Mouse (Mus musculus) embryonic facial prominence, embryonic 13.5 days (tissue): ENCODE data around the gene Rpgr. TPM values are rescaled to one million over a fixed set of nuclear protein-coding genes. Genes with fewer than 3 reads are reported as not detected.

Experiments used
- ATAC-seq: fragments of 200-750 bp; cut with Nextera tagmentation; 2 replicates; pipeline ENCODE4 v1.8.0; 2017; ENCODE audit warnings: low read depth; ENCODE audit not compliant: insufficient number of reproducible peaks, insufficient read depth, low FRiP score, low TSS enrichment
- H3K27ac ChIP-seq: fragments of 300-500 bp; sonication (generic); 2 replicates; pipeline ENCODE4 v1.5.1; 2015; ENCODE audit warnings: moderate library complexity, mild to moderate bottlenecking, inconsistent platforms
- H3K27me3 ChIP-seq: fragments of 300-500 bp; sonication (generic); 2 replicates; pipeline ENCODE4 v1.6.1; 2015; ENCODE audit warnings: mild to moderate bottlenecking, inconsistent platforms
- H3K36me3 ChIP-seq: fragments of 300-500 bp; sonication (generic); 2 replicates; pipeline ENCODE4 v1.6.1; 2015; ENCODE audit warnings: mild to moderate bottlenecking, inconsistent platforms
- H3K4me1 ChIP-seq: fragments of 300-500 bp; sonication (generic); 2 replicates; pipeline ENCODE4 v1.6.1; 2015; ENCODE audit warnings: inconsistent platforms
- H3K4me2 ChIP-seq: fragments of 300-500 bp; sonication (generic); 2 replicates; pipeline ENCODE4 v1.6.1; 2015; ENCODE audit warnings: moderate library complexity, mild to moderate bottlenecking, inconsistent platforms
- H3K4me3 ChIP-seq: fragments of 300-500 bp; sonication (generic); 2 replicates; pipeline ENCODE4 v1.5.1; 2015; ENCODE audit warnings: mild to moderate bottlenecking, inconsistent platforms
- H3K9ac ChIP-seq: fragments of 300-500 bp; sonication (generic); 2 replicates; pipeline ENCODE4 v1.6.1; 2015; ENCODE audit warnings: mild to moderate bottlenecking, inconsistent platforms
- H3K9me3 ChIP-seq: fragments of 300-500 bp; sonication (generic); 2 replicates; pipeline ENCODE4 v1.6.1; 2016; ENCODE audit warnings: inconsistent platforms
- WGBS: fragments of 180-500 bp; shearing (Covaris S2); methylation state at CpG from one replicate; pipeline ENCODE4 v1.1.7; 2015; ENCODE audit warnings: mixed read lengths; 5-methylcytosine and 5-hydroxymethylcytosine counted together
- polyA plus RNA-seq: library from polyadenylated mRNA; unstranded; fragments of >200 nt; fragmentation: Nextera tagmentation; extraction: Ambion mirVana; gene quantifications from 2 replicates; pipeline ENCODE4 v1.2.1, GENCODE M21; 2015

Gene Rpgr
- 20.1 and 21.2 TPM in 2 replicates for polyA plus RNA-seq

- H3K9ac ChIP-seq, result peak within 1 kb of the TSS; percentile 71
- H3K4me1 ChIP-seq, result no peaks in the 10 kb centered on the region
- H3K36me3 ChIP-seq, result no peaks in the 10 kb centered on the region
- peak within 1 kb of the TSS; percentile 52 for H3K4me2 ChIP-seq
- peak; percentile 92 for ATAC-seq
- peak within 1 kb of the TSS; percentile 82 for H3K27ac ChIP-seq
- H3K27me3 ChIP-seq, result no peaks in the 10 kb centered on the region
- H3K9me3 ChIP-seq, result no peaks in the 10 kb centered on the region
- H3K4me3 ChIP-seq, result peak within 1 kb of the TSS; percentile 50
- WGBS, result 19% methylated on average over 47 of the region's 47 CpGs
Observed at GRCm38 (mm10) chrX:10216410-10216949, at the start of gene Rpgr. TSS of gene Rpgr (minus strand) at chrX:10216920.

GRCm38 (mm10) chrX:10258260-10258659, 41.5 kb upstream of the Rpgr start:
- H3K9me3 ChIP-seq, result no peaks in the 10 kb centered on the region
- no peak overlapping the region for H3K4me3 ChIP-seq
- no peak overlapping the region for H3K4me2 ChIP-seq
- no peak overlapping the region for H3K9ac ChIP-seq
- 75% methylated on average over 5 of the region's 5 CpGs for WGBS
- H3K27me3 ChIP-seq, result no peaks in the 10 kb centered on the region
- no peak for ATAC-seq
- H3K36me3 ChIP-seq, result no peaks in the 10 kb centered on the region
- no peak overlapping the region for H3K27ac ChIP-seq
- H3K4me1 ChIP-seq, result no peaks in the 10 kb centered on the region

GRCm38 (mm10) chrX:10257774-10258173, 41.1 kb upstream of the Rpgr start:
- no peaks in the 10 kb centered on the region for H3K36me3 ChIP-seq
- no peaks in the 10 kb centered on the region for H3K9me3 ChIP-seq
- no peak overlapping the region for H3K9ac ChIP-seq
- no peak overlapping the region for H3K27ac ChIP-seq
- H3K4me2 ChIP-seq, result no peak overlapping the region
- no peak overlapping the region for H3K4me3 ChIP-seq
- ATAC-seq, result no peak
- 72% methylated on average over 1 of the region's 1 CpGs for WGBS
- no peaks in the 10 kb centered on the region for H3K27me3 ChIP-seq
- H3K4me1 ChIP-seq, result no peaks in the 10 kb centered on the region

- no peak for ATAC-seq
- no peak within 1 kb of the TSS for H3K4me3 ChIP-seq
- no peak within 1 kb of the TSS for H3K4me2 ChIP-seq
- WGBS, result 45% methylated on average over 2 of the region's 2 CpGs
- no peak within 1 kb of the TSS for H3K9ac ChIP-seq
- no peak within 1 kb of the TSS for H3K27ac ChIP-seq
- no peaks in the 10 kb centered on the region for H3K4me1 ChIP-seq
- H3K27me3 ChIP-seq, result no peaks in the 10 kb centered on the region; the same call in 1 of the 2 replicates
- no peaks in the 10 kb centered on the region for H3K9me3 ChIP-seq
- no peaks in the 10 kb centered on the region for H3K36me3 ChIP-seq
Observed at GRCm38 (mm10) chrX:10251852-10252504, 35.3 kb upstream of the Rpgr start, which contains the start of gene Otc. TSS of gene Otc (plus strand) at chrX:10252305.

GRCm38 (mm10) chrX:10251357-10251756, 34.6 kb upstream of the Rpgr start:
- Histone ChIP-seq H3K27me3 (no peaks in the 10 kb centered on the region; the same call in 1 of the 2 replicates), H3K36me3 (no peaks in the 10 kb centered on the region), H3K4me1 (no peaks in the 10 kb centered on the region), H3K9ac (no peak overlapping the region), H3K4me2 (no peak overlapping the region), H3K9me3 (no peaks in the 10 kb centered on the region), H3K4me3 (no peak overlapping the region), H3K27ac (no peak overlapping the region)
- no peak for ATAC-seq

GRCm38 (mm10) chrX:10243916-10244315, 27.2 kb upstream of the Rpgr start:
- no peak overlapping the region for H3K4me2 ChIP-seq
- H3K36me3 ChIP-seq, result no peaks in the 10 kb centered on the region
- H3K4me3 ChIP-seq, result no peak overlapping the region
- H3K9me3 ChIP-seq, result no peaks in the 10 kb centered on the region
- ATAC-seq, result no peak
- no peak overlapping the region for H3K27ac ChIP-seq
- no peaks in the 10 kb centered on the region for H3K4me1 ChIP-seq
- 76% methylated on average over 3 of the region's 3 CpGs for WGBS
- no peak overlapping the region for H3K9ac ChIP-seq
- H3K27me3 ChIP-seq, result no peaks in the 10 kb centered on the region; the same call in 1 of the 2 replicates

- no peaks in the 10 kb centered on the region for H3K36me3 ChIP-seq
- no peak overlapping the region for H3K4me3 ChIP-seq
- H3K4me1 ChIP-seq, result no peaks in the 10 kb centered on the region
- H3K27me3 ChIP-seq, result no peaks in the 10 kb centered on the region
- WGBS, result 72% methylated on average over 4 of the region's 4 CpGs
- no peaks in the 10 kb centered on the region for H3K9me3 ChIP-seq
- H3K9ac ChIP-seq, result no peak overlapping the region
- ATAC-seq, result no peak
- H3K4me2 ChIP-seq, result no peak overlapping the region
- H3K27ac ChIP-seq, result no peak overlapping the region
Observed at GRCm38 (mm10) chrX:10239515-10239914, 22.8 kb upstream of the Rpgr start.

- Histone ChIP-seq H3K4me2 (no peak overlapping the region), H3K27ac (no peak overlapping the region), H3K9me3 (no peaks in the 10 kb centered on the region), H3K27me3 (no peaks in the 10 kb centered on the region), H3K4me3 (no peak overlapping the region), H3K9ac (no peak overlapping the region), H3K36me3 (no peaks in the 10 kb centered on the region), H3K4me1 (no peaks in the 10 kb centered on the region)
- ATAC-seq, result no peak
- 72% methylated on average over 3 of the region's 3 CpGs for WGBS
Observed at GRCm38 (mm10) chrX:10234617-10235016, 17.9 kb upstream of the Rpgr start.

GRCm38 (mm10) chrX:10233051-10233450, 16.3 kb upstream of the Rpgr start:
- Histone ChIP-seq H3K4me2 (no peak overlapping the region), H3K9me3 (no peaks in the 10 kb centered on the region), H3K9ac (no peak overlapping the region), H3K4me1 (no peaks in the 10 kb centered on the region), H3K36me3 (no peaks in the 10 kb centered on the region), H3K27ac (no peak overlapping the region), H3K4me3 (no peak overlapping the region), H3K27me3 (no peaks in the 10 kb centered on the region)
- ATAC-seq, result no peak
- 61% methylated on average over 2 of the region's 2 CpGs for WGBS

- H3K4me2 ChIP-seq, result no peak overlapping the region
Observed at GRCm38 (mm10) chrX:10219281-10219680, 2.6 kb upstream of the Rpgr start.

GRCm38 (mm10) chrX:10215972-10216371, 748 bp downstream of the Rpgr start:
- Histone ChIP-seq H3K9me3 (no peaks in the 10 kb centered on the region), H3K9ac (peak overlapping the region; percentile 71), H3K27ac (peak overlapping the region; percentile 82), H3K4me2 (peak overlapping the region; percentile 52), H3K4me1 (no peaks in the 10 kb centered on the region), H3K4me3 (peak overlapping the region; percentile 50), H3K36me3 (no peaks in the 10 kb centered on the region), H3K27me3 (no peaks in the 10 kb centered on the region)
- no peak for ATAC-seq
- WGBS, result 22% methylated on average over 16 of the region's 16 CpGs

More at GRCm38 (mm10) chrX:10219281-10219680, 2.6 kb upstream of the Rpgr start:
- Histone ChIP-seq H3K4me1 (no peaks in the 10 kb centered on the region), H3K9ac (no peak overlapping the region), H3K36me3 (no peaks in the 10 kb centered on the region), H3K27me3 (no peaks in the 10 kb centered on the region), H3K9me3 (no peaks in the 10 kb centered on the region), H3K27ac (no peak overlapping the region), H3K4me3 (no peak overlapping the region)
- 70% methylated on average over 6 of the region's 6 CpGs for WGBS
- no peak for ATAC-seq

GRCm38 (mm10) chrX:10205937-10206336, 10.8 kb downstream of the Rpgr start:
- 74% methylated on average over 5 of the region's 5 CpGs for WGBS
- no peak for ATAC-seq
- H3K36me3 ChIP-seq, result peaks cover 4% of the 10 kb centered on the region; the same call in 1 of the 2 replicates
- H3K4me2 ChIP-seq, result no peak overlapping the region
- H3K4me3 ChIP-seq, result no peak overlapping the region
- no peaks in the 10 kb centered on the region for H3K27me3 ChIP-seq
- no peaks in the 10 kb centered on the region for H3K4me1 ChIP-seq
- no peaks in the 10 kb centered on the region for H3K9me3 ChIP-seq
- no peak overlapping the region for H3K9ac ChIP-seq
- no peak overlapping the region for H3K27ac ChIP-seq
